Mouse (Mus musculus) layer of hippocampus, postnatal 36 days (tissue): ENCODE measurements around the gene Gm47996. TPM values are rescaled to one million over a fixed set of nuclear protein-coding genes. Genes with fewer than 3 reads are reported as not detected.

Experiments used
- DNase-seq, 2 experiments: peaks; one replicate each; pipeline ENCODE4 v3.0.0; 2022
- total RNA-seq, 2 experiments: library from RNA; stranded (reverse); gene quantifications; 2 replicates each; pipeline ENCODE4 v1.2.3; 2021

The Gm47996 gene
- total RNA-seq, 2 experiments from 2014 or later: not detected

- DNase-seq: peak; percentile 21 to 37
These were observed 40.7 kb downstream of the Gm47996 start for GRCm38 (mm10) chr1:151250529-151251193.

GRCm38 (mm10) chr1:151251194-151252010 lies 41.5 kb downstream of the Gm47996 start:
- no peak for DNase-seq

GRCm38 (mm10) chr1:151255422-151255821 lies 45.5 kb downstream of the Gm47996 start:
- DNase-seq: no peak

GRCm38 (mm10) chr1:151258090-151258954 lies 48.4 kb downstream of the Gm47996 start:
- DNase-seq: no peak

GRCm38 (mm10) chr1:151259061-151259460 lies 49.1 kb downstream of the Gm47996 start:
- no peak for DNase-seq

Other genes with a start within 250 kb of the Gm47996 start
- 1 to 10 TPM; 2.2 to 4.2 TPM for gene Hmcn1, start 216.7 kb upstream of the Gm47996 start, total RNA-seq
- not detected for gene Gm47985, start 27.6 kb upstream of the Gm47996 start, total RNA-seq
- gene Gm8947, start 17.8 kb upstream of the Gm47996 start, total RNA-seq: not detected
- not detected for gene Gm47995, start 11.7 kb upstream of the Gm47996 start, total RNA-seq
- not detected for gene 3110040M04Rik, start 6.0 kb upstream of the Gm47996 start, total RNA-seq
- gene Ivns1abp, start 134.3 kb downstream of the Gm47996 start, total RNA-seq: 10 to 100 TPM; 97.7 to 99.2 TPM
- gene Swt1, start 218.3 kb downstream of the Gm47996 start, total RNA-seq: 10 to 100 TPM; 15.0 to 17.2 TPM
- 10 to 100 TPM; 36.1 to 36.5 TPM for gene Trmt1l, start 218.4 kb downstream of the Gm47996 start, total RNA-seq